Mouse (Mus musculus) hindbrain, embryonic 12.5 days (tissue): ENCODE data around the gene Sgsm1. TPM values are rescaled to one million over a fixed set of nuclear protein-coding genes. Genes with fewer than 3 reads are reported as not detected.

Source experiments
- ATAC-seq: fragments of 200-750 bp; cut with Nextera tagmentation; 2 replicates; pipeline ENCODE4 v1.8.0; 2017; ENCODE audit warnings: moderate TSS enrichment; ENCODE audit not compliant: low FRiP score
- H3K27ac ChIP-seq: fragments of 300-500 bp; sonication (generic); 2 replicates; pipeline ENCODE4 v1.5.1; 2016; ENCODE audit warnings: mild to moderate bottlenecking
- H3K27me3 ChIP-seq: fragments of 300-500 bp; sonication (generic); 2 replicates; pipeline ENCODE4 v1.6.1; 2016; ENCODE audit warnings: mild to moderate bottlenecking
- H3K36me3 ChIP-seq: fragments of 300-500 bp; sonication (generic); 2 replicates; pipeline ENCODE4 v1.6.1; 2016; ENCODE audit warnings: mild to moderate bottlenecking
- H3K4me1 ChIP-seq: fragments of 300-500 bp; sonication (generic); 2 replicates; pipeline ENCODE4 v1.6.1; 2016
- H3K4me2 ChIP-seq: fragments of 300-500 bp; sonication (generic); replicated peaks from 2 replicates; pipeline ENCODE4 v1.6.1; 2016; ENCODE audit warnings: mild to moderate bottlenecking
- H3K4me3 ChIP-seq: fragments of 300-500 bp; sonication (generic); 2 replicates; pipeline ENCODE4 v1.5.1; 2016; ENCODE audit warnings: mild to moderate bottlenecking
- H3K9ac ChIP-seq: fragments of 300-500 bp; sonication (generic); 2 replicates; pipeline ENCODE4 v1.6.1; 2016; ENCODE audit warnings: mild to moderate bottlenecking, moderate library complexity
- H3K9me3 ChIP-seq: fragments of 300-500 bp; sonication (generic); replicated peaks from 2 replicates; pipeline ENCODE4 v1.6.1; 2016; ENCODE audit warnings: mild to moderate bottlenecking
- WGBS: fragments of 180-500 bp; shearing (Covaris S2); methylation state at CpG from one replicate; pipeline ENCODE4 v1.1.7; 2016; 5-methylcytosine and 5-hydroxymethylcytosine counted together
- polyA plus RNA-seq: library from polyadenylated mRNA; unstranded; fragments of >200 nt; fragmentation: Nextera tagmentation; extraction: Ambion mirVana; gene quantifications from 2 replicates; pipeline ENCODE4 v1.2.1, GENCODE M21; 2016

Gene Sgsm1
- polyA plus RNA-seq, 1 experiment from 2014 or later, result 11.6 TPM

- H3K4me1 ChIP-seq, result peaks cover 19% of the 10 kb centered on the region
- H3K9me3 ChIP-seq, result no peaks in the 10 kb centered on the region
- ATAC-seq, result no peak
- WGBS, result 85% methylated on average over 4 of the region's 4 CpGs
- H3K9ac ChIP-seq, result no peak overlapping the region
- no peaks in the 10 kb centered on the region for H3K36me3 ChIP-seq
- peaks cover 49% of the 10 kb centered on the region for H3K27me3 ChIP-seq
- no peak overlapping the region for H3K27ac ChIP-seq
- no peak overlapping the region for H3K4me3 ChIP-seq
- no peak overlapping the region for H3K4me2 ChIP-seq
Observed at GRCm38 (mm10) chr5:113291125-113291524, 19.5 kb downstream of the Sgsm1 start.

- no peak overlapping the region for H3K9ac ChIP-seq
- H3K36me3 ChIP-seq, result 0 out of 2 replicates have a peak, but pooled peaks cover 2% of the 10 kb centered on the region
- no peak overlapping the region for H3K4me3 ChIP-seq
- no peaks in the 10 kb centered on the region for H3K9me3 ChIP-seq
- peaks cover 57% of the 10 kb centered on the region for H3K27me3 ChIP-seq
- H3K4me1 ChIP-seq, result peaks cover 19% of the 10 kb centered on the region
- H3K27ac ChIP-seq, result no peak overlapping the region
- WGBS, result 36% methylated on average over 14 of the region's 14 CpGs
- H3K4me2 ChIP-seq, result no peak overlapping the region
- no peak for ATAC-seq
Observed at GRCm38 (mm10) chr5:113290149-113290548, 20.4 kb downstream of the Sgsm1 start.

GRCm38 (mm10) chr5:113288490-113288889, 22.1 kb downstream of the Sgsm1 start:
- Histone ChIP-seq H3K9ac (no peak overlapping the region), H3K36me3 (peaks cover 7% of the 10 kb centered on the region; the same call in 1 of the 2 replicates), H3K4me3 (no peak overlapping the region), H3K4me1 (peaks cover 19% of the 10 kb centered on the region), H3K4me2 (no peak overlapping the region), H3K27ac (no peak overlapping the region), H3K9me3 (no peaks in the 10 kb centered on the region), H3K27me3 (peaks cover 59% of the 10 kb centered on the region)
- no peak for ATAC-seq
- WGBS, result 50% methylated on average over 13 of the region's 13 CpGs

GRCm38 (mm10) chr5:113287762-113288161, 22.8 kb downstream of the Sgsm1 start:
- H3K27me3 ChIP-seq, result peaks cover 59% of the 10 kb centered on the region
- no peak overlapping the region for H3K4me3 ChIP-seq
- WGBS, result 49% methylated on average over 5 of the region's 5 CpGs
- H3K27ac ChIP-seq, result no peak overlapping the region
- H3K4me1 ChIP-seq, result peaks cover 16% of the 10 kb centered on the region
- H3K36me3 ChIP-seq, result peaks cover 7% of the 10 kb centered on the region; the same call in 1 of the 2 replicates
- no peaks in the 10 kb centered on the region for H3K9me3 ChIP-seq
- no peak overlapping the region for H3K9ac ChIP-seq
- no peak overlapping the region for H3K4me2 ChIP-seq
- no peak for ATAC-seq

- WGBS, result 4% methylated on average over 54 of the region's 60 CpGs
- Histone ChIP-seq H3K9ac (0 out of 2 replicates have a peak overlapping the region, but pooled peaks have one; percentile 18), H3K4me2 (peak overlapping the region; percentile 44), H3K9me3 (no peaks in the 10 kb centered on the region), H3K4me1 (peaks cover 8% of the 10 kb centered on the region), H3K27ac (no peak overlapping the region), H3K4me3 (peak overlapping the region; percentile 18), H3K36me3 (peaks cover 7% of the 10 kb centered on the region; the same call in 1 of the 2 replicates), H3K27me3 (peaks cover 59% of the 10 kb centered on the region)
- ATAC-seq, result 0 out of 2 replicates have a peak, but pooled peaks have one; percentile 20
Observed at GRCm38 (mm10) chr5:113286591-113287520, 23.7 kb downstream of the Sgsm1 start.

GRCm38 (mm10) chr5:113286048-113286447, 24.5 kb downstream of the Sgsm1 start:
- no peak overlapping the region for H3K9ac ChIP-seq
- H3K27me3 ChIP-seq, result peaks cover 57% of the 10 kb centered on the region
- peaks cover 8% of the 10 kb centered on the region for H3K4me1 ChIP-seq
- H3K4me2 ChIP-seq, result no peak overlapping the region
- no peaks in the 10 kb centered on the region for H3K9me3 ChIP-seq
- WGBS, result 76% methylated on average over 11 of the region's 11 CpGs
- H3K4me3 ChIP-seq, result no peak overlapping the region
- H3K36me3 ChIP-seq, result peaks cover 7% of the 10 kb centered on the region; the same call in 1 of the 2 replicates
- no peak for ATAC-seq
- no peak overlapping the region for H3K27ac ChIP-seq

- Histone ChIP-seq H3K27ac (no peak overlapping the region), H3K9ac (no peak overlapping the region), H3K4me1 (peaks cover 8% of the 10 kb centered on the region), H3K9me3 (no peaks in the 10 kb centered on the region), H3K27me3 (peaks cover 54% of the 10 kb centered on the region), H3K4me3 (no peak overlapping the region), H3K4me2 (no peak overlapping the region), H3K36me3 (peaks cover 7% of the 10 kb centered on the region; the same call in 1 of the 2 replicates)
- no peak for ATAC-seq
- WGBS, result 63% methylated on average over 16 of the region's 16 CpGs
Observed at GRCm38 (mm10) chr5:113285541-113285940, 25.0 kb downstream of the Sgsm1 start.

GRCm38 (mm10) chr5:113283726-113284125, 26.9 kb downstream of the Sgsm1 start:
- ATAC-seq, result no peak

GRCm38 (mm10) chr5:113281557-113281956, 29.0 kb downstream of the Sgsm1 start:
- H3K27me3 ChIP-seq, result peaks cover 15% of the 10 kb centered on the region
- peaks cover 6% of the 10 kb centered on the region for H3K4me1 ChIP-seq
- H3K9ac ChIP-seq, result no peak overlapping the region
- peaks cover 28% of the 10 kb centered on the region for H3K36me3 ChIP-seq
- ATAC-seq, result no peak
- WGBS, result 89% methylated on average over 7 of the region's 7 CpGs
- no peak overlapping the region for H3K4me3 ChIP-seq
- H3K4me2 ChIP-seq, result no peak overlapping the region
- no peak overlapping the region for H3K27ac ChIP-seq
- no peaks in the 10 kb centered on the region for H3K9me3 ChIP-seq

More at GRCm38 (mm10) chr5:113283726-113284125, 26.9 kb downstream of the Sgsm1 start:
- Histone ChIP-seq H3K27ac (no peak overlapping the region), H3K4me2 (no peak overlapping the region), H3K9me3 (no peaks in the 10 kb centered on the region), H3K4me3 (no peak overlapping the region), H3K4me1 (peaks cover 14% of the 10 kb centered on the region), H3K9ac (no peak overlapping the region), H3K36me3 (peaks cover 14% of the 10 kb centered on the region; the same call in 1 of the 2 replicates), H3K27me3 (peaks cover 37% of the 10 kb centered on the region)
- WGBS, result 71% methylated on average over 2 of the region's 2 CpGs

GRCm38 (mm10) chr5:113280138-113280856, 30.3 kb downstream of the Sgsm1 start:
- peak overlapping the region; percentile 39; the same call in 1 of the 2 replicates for H3K9ac ChIP-seq
- peaks cover 6% of the 10 kb centered on the region for H3K4me1 ChIP-seq
- peaks cover 38% of the 10 kb centered on the region for H3K36me3 ChIP-seq
- WGBS, result 30% methylated on average over 15 of the region's 15 CpGs
- H3K4me3 ChIP-seq, result peak overlapping the region; percentile 27
- 0 out of 2 replicates have a peak overlapping the region, but pooled peaks have one; percentile 36 for H3K27ac ChIP-seq
- H3K9me3 ChIP-seq, result no peaks in the 10 kb centered on the region
- 0 out of 2 replicates have a peak, but pooled peaks cover 4% of the 10 kb centered on the region for H3K27me3 ChIP-seq
- ATAC-seq, result peak; percentile 69
- peak overlapping the region; percentile 44 for H3K4me2 ChIP-seq

- Histone ChIP-seq H3K4me2 (no peak overlapping the region), H3K36me3 (peaks cover 52% of the 10 kb centered on the region), H3K9ac (no peak overlapping the region), H3K9me3 (no peaks in the 10 kb centered on the region), H3K4me3 (no peak overlapping the region), H3K27me3 (no peaks in the 10 kb centered on the region), H3K27ac (no peak overlapping the region), H3K4me1 (peaks cover 6% of the 10 kb centered on the region)
- no peak for ATAC-seq
- 72% methylated on average over 10 of the region's 10 CpGs for WGBS
Observed at GRCm38 (mm10) chr5:113275839-113276238, 34.7 kb downstream of the Sgsm1 start.
